Mouse (Mus musculus) neural tube, embryonic 11.5 days (tissue): ENCODE measurements around the gene Sorl1. TPM values are rescaled to one million over a fixed set of nuclear protein-coding genes. Genes with fewer than 3 reads are reported as not detected.

Experiments
- ATAC-seq: fragments of 200-750 bp; cut with Nextera tagmentation; 2 replicates; pipeline ENCODE4 v1.8.0; 2017; ENCODE audit warnings: moderate number of reproducible peaks, mild to moderate bottlenecking, moderate TSS enrichment, moderate library complexity; ENCODE audit not compliant: insufficient read depth, low FRiP score, low TSS enrichment
- DNase-seq: peaks from one replicate; pipeline ENCODE4 v3.0.0-alpha.2; 2015; ENCODE audit warnings: low spot score
- H3K27ac ChIP-seq: fragments of 300-500 bp; sonication (generic); 2 replicates; pipeline ENCODE4 v1.5.1; 2014; ENCODE audit warnings: low read depth, mild to moderate bottlenecking, low read length
- H3K27me3 ChIP-seq: fragments of 300-500 bp; sonication (generic); 2 replicates; pipeline ENCODE4 v1.6.1; 2014; ENCODE audit warnings: mild to moderate bottlenecking, low read length, mixed read lengths; ENCODE audit not compliant: control insufficient read depth, insufficient read depth
- H3K36me3 ChIP-seq: fragments of 300-500 bp; sonication (generic); 2 replicates; pipeline ENCODE4 v1.6.1; 2014; ENCODE audit warnings: mild to moderate bottlenecking, low read length, moderate library complexity, mixed read lengths; ENCODE audit not compliant: control insufficient read depth, insufficient read depth
- H3K4me1 ChIP-seq: fragments of 300-500 bp; sonication (generic); 2 replicates; pipeline ENCODE4 v1.6.1; 2014; ENCODE audit warnings: low read length, mixed read lengths; ENCODE audit not compliant: control insufficient read depth, insufficient read depth
- H3K4me2 ChIP-seq: fragments of 300-500 bp; sonication (generic); 2 replicates; pipeline ENCODE4 v1.6.1; 2014; ENCODE audit warnings: low read depth, mild to moderate bottlenecking, moderate library complexity
- H3K4me3 ChIP-seq: fragments of 300-500 bp; sonication (generic); 2 replicates; pipeline ENCODE4 v1.5.1; 2014; ENCODE audit warnings: low read depth, low read length
- H3K9ac ChIP-seq: fragments of 300-500 bp; sonication (generic); 2 replicates; pipeline ENCODE4 v1.6.1; 2014; ENCODE audit warnings: mild to moderate bottlenecking, low read length
- H3K9me3 ChIP-seq: fragments of 300-500 bp; sonication (generic); 2 replicates; pipeline ENCODE4 v1.6.1; 2016; ENCODE audit warnings: low read length; ENCODE audit not compliant: control insufficient read depth
- WGBS: fragments of 180-500 bp; shearing (Covaris S2); extraction: QIAGEN DNeasy Blood & Tissue Kit; methylation state at CpG from one replicate; pipeline ENCODE4 v1.1.7; 2014; 5-methylcytosine and 5-hydroxymethylcytosine counted together
- polyA plus RNA-seq: library from polyadenylated mRNA; unstranded; fragments of >200 nt; fragmentation: Nextera tagmentation; extraction: Ambion mirVana; gene quantifications from 2 replicates; pipeline ENCODE4 v1.2.1, GENCODE M21; 2014

The Sorl1 gene
- polyA plus RNA-seq, 1 experiment from 2014 or later: 11.6 TPM

GRCm38 (mm10) chr9:42130793-42131760, 7.0 kb upstream of the Sorl1 start:
- Histone ChIP-seq H3K4me1 (no peaks in the 10 kb centered on the region), H3K9ac (no peak overlapping the region), H3K4me2 (no peak overlapping the region), H3K4me3 (no peak overlapping the region), H3K9me3 (no peaks in the 10 kb centered on the region), H3K36me3 (no peaks in the 10 kb centered on the region), H3K27ac (no peak overlapping the region), H3K27me3 (no peaks in the 10 kb centered on the region)
- no peak for DNase-seq
- WGBS: 83% methylated on average over 13 of the region's 13 CpGs
- ATAC-seq: no peak

GRCm38 (mm10) chr9:42127983-42128382, 3.9 kb upstream of the Sorl1 start:
- no peak for DNase-seq
- Histone ChIP-seq H3K9me3 (no peaks in the 10 kb centered on the region), H3K4me3 (no peak overlapping the region)

GRCm38 (mm10) chr9:42125262-42125982, 1.3 kb upstream of the Sorl1 start:
- Histone ChIP-seq H3K27ac (no peak overlapping the region), H3K4me3 (no peak overlapping the region), H3K9me3 (no peaks in the 10 kb centered on the region), H3K4me1 (no peaks in the 10 kb centered on the region), H3K27me3 (no peaks in the 10 kb centered on the region), H3K36me3 (no peaks in the 10 kb centered on the region), H3K4me2 (no peak overlapping the region), H3K9ac (no peak overlapping the region)
- ATAC-seq (no peak), DNase-seq (no peak)
- 88% methylated on average over 9 of the region's 9 CpGs for WGBS

More at GRCm38 (mm10) chr9:42127983-42128382, 3.9 kb upstream of the Sorl1 start:
- H3K36me3 ChIP-seq: no peaks in the 10 kb centered on the region
- H3K4me1 ChIP-seq: no peaks in the 10 kb centered on the region
- no peak overlapping the region for H3K27ac ChIP-seq
- H3K27me3 ChIP-seq: no peaks in the 10 kb centered on the region
- WGBS: 86% methylated on average over 5 of the region's 5 CpGs
- no peak overlapping the region for H3K4me2 ChIP-seq
- H3K9ac ChIP-seq: no peak overlapping the region
- no peak for ATAC-seq

- Histone ChIP-seq H3K27me3 (no peaks in the 10 kb centered on the region), H3K4me3 (peak overlapping the region; percentile 69), H3K9me3 (no peaks in the 10 kb centered on the region), H3K27ac (no peak overlapping the region), H3K4me1 (no peaks in the 10 kb centered on the region), H3K36me3 (no peaks in the 10 kb centered on the region), H3K9ac (peak overlapping the region; percentile 71), H3K4me2 (peak overlapping the region; percentile 85)
- ATAC-seq: no peak
- 34% methylated on average over 11 of the region's 11 CpGs for WGBS
- no peak for DNase-seq
These were observed 893 bp downstream of the Sorl1 start for GRCm38 (mm10) chr9:42123204-42123603.

GRCm38 (mm10) chr9:42122441-42122840, 1.7 kb downstream of the Sorl1 start:
- H3K9me3 ChIP-seq: no peaks in the 10 kb centered on the region
- no peaks in the 10 kb centered on the region for H3K4me1 ChIP-seq
- no peak overlapping the region for H3K27ac ChIP-seq
- H3K4me3 ChIP-seq: no peak overlapping the region
- H3K27me3 ChIP-seq: no peaks in the 10 kb centered on the region
- WGBS: 81% methylated on average over 6 of the region's 6 CpGs
- H3K9ac ChIP-seq: no peak overlapping the region
- 0 out of 2 replicates have a peak overlapping the region, but pooled peaks have one; percentile 2 for H3K4me2 ChIP-seq
- no peaks in the 10 kb centered on the region for H3K36me3 ChIP-seq
- no peak for ATAC-seq
- no peak for DNase-seq

GRCm38 (mm10) chr9:42121631-42122354, 2.3 kb downstream of the Sorl1 start:
- Histone ChIP-seq H3K4me1 (no peaks in the 10 kb centered on the region), H3K36me3 (no peaks in the 10 kb centered on the region), H3K9ac (no peak overlapping the region), H3K9me3 (no peaks in the 10 kb centered on the region), H3K4me3 (no peak overlapping the region), H3K27me3 (no peaks in the 10 kb centered on the region), H3K27ac (no peak overlapping the region), H3K4me2 (0 out of 2 replicates have a peak overlapping the region, but pooled peaks have one; percentile 2)
- ATAC-seq (no peak), DNase-seq (no peak)
- 76% methylated on average over 10 of the region's 10 CpGs for WGBS

GRCm38 (mm10) chr9:42116418-42117056, 7.6 kb downstream of the Sorl1 start:
- 0 out of 2 replicates have a peak overlapping the region, but pooled peaks have one; percentile 7 for H3K9ac ChIP-seq
- peaks cover 3% of the 10 kb centered on the region; the same call in 1 of the 2 replicates for H3K4me1 ChIP-seq
- H3K27me3 ChIP-seq: no peaks in the 10 kb centered on the region
- peak overlapping the region; percentile 56 for H3K27ac ChIP-seq
- DNase-seq (peak; percentile 46), ATAC-seq (peak; percentile 58)
- no peak overlapping the region for H3K4me2 ChIP-seq
- H3K9me3 ChIP-seq: no peaks in the 10 kb centered on the region
- 60% methylated on average over 10 of the region's 10 CpGs for WGBS
- H3K4me3 ChIP-seq: no peak overlapping the region
- no peaks in the 10 kb centered on the region for H3K36me3 ChIP-seq

GRCm38 (mm10) chr9:42115078-42115477, 9.0 kb downstream of the Sorl1 start:
- Histone ChIP-seq H3K9me3 (no peaks in the 10 kb centered on the region), H3K27me3 (no peaks in the 10 kb centered on the region), H3K36me3 (no peaks in the 10 kb centered on the region), H3K4me2 (no peak overlapping the region), H3K27ac (no peak overlapping the region), H3K9ac (no peak overlapping the region), H3K4me3 (no peak overlapping the region), H3K4me1 (peaks cover 3% of the 10 kb centered on the region; the same call in 1 of the 2 replicates)
- DNase-seq: no peak
- WGBS: 85% methylated on average over 7 of the region's 7 CpGs
- no peak for ATAC-seq
